Mouse (Mus musculus) intestine, embryonic 16.5 days (tissue): ENCODE results near the gene Gm43064. TPM values are rescaled to one million over a fixed set of nuclear protein-coding genes. Genes with fewer than 3 reads are reported as not detected.

Source experiments
- ATAC-seq: fragments of 200-750 bp; cut with Nextera tagmentation; 2 replicates; pipeline ENCODE4 v1.8.0; 2017; ENCODE audit warnings: moderate TSS enrichment, moderate library complexity
- H3K27ac ChIP-seq: fragments of 300-500 bp; sonication (generic); 2 replicates; pipeline ENCODE4 v1.5.1; 2014; ENCODE audit warnings: mild to moderate bottlenecking, low read length
- H3K27me3 ChIP-seq: fragments of 300-500 bp; sonication (generic); replicated peaks from 2 replicates; pipeline ENCODE4 v1.6.1; 2014; ENCODE audit warnings: low read length, control low read depth, mixed read lengths; ENCODE audit not compliant: control insufficient read depth, insufficient read depth
- H3K36me3 ChIP-seq: fragments of 300-500 bp; sonication (generic); 2 replicates; pipeline ENCODE4 v1.6.1; 2014; ENCODE audit warnings: low read length, control low read depth; ENCODE audit not compliant: control insufficient read depth, insufficient read depth
- H3K4me1 ChIP-seq: fragments of 300-500 bp; sonication (generic); 2 replicates; pipeline ENCODE4 v1.6.1; 2014; ENCODE audit warnings: low read length, control low read depth, mixed read lengths; ENCODE audit not compliant: control insufficient read depth, insufficient read depth
- H3K4me2 ChIP-seq: fragments of 300-500 bp; sonication (generic); 2 replicates; pipeline ENCODE4 v1.6.1; 2014; ENCODE audit warnings: low read depth, low read length, control low read depth
- H3K4me3 ChIP-seq: fragments of 300-500 bp; sonication (generic); 2 replicates; pipeline ENCODE4 v1.5.1; 2014; ENCODE audit warnings: mild to moderate bottlenecking, low read length
- H3K9ac ChIP-seq: fragments of 300-500 bp; sonication (generic); 2 replicates; pipeline ENCODE4 v1.6.1; 2014; ENCODE audit warnings: low read depth, low read length
- H3K9me3 ChIP-seq: fragments of 300-500 bp; sonication (generic); 2 replicates; pipeline ENCODE4 v1.6.1; 2016; ENCODE audit warnings: low read length, control low read depth; ENCODE audit not compliant: control insufficient read depth
- WGBS: fragments of 180-500 bp; shearing (Covaris S2); extraction: QIAGEN DNeasy Blood & Tissue Kit; methylation state at CpG from one replicate; pipeline ENCODE4 v1.1.7; 2014; 5-methylcytosine and 5-hydroxymethylcytosine counted together
- polyA plus RNA-seq: library from polyadenylated mRNA; unstranded; fragments of >200 nt; fragmentation: Nextera tagmentation; extraction: Ambion mirVana; gene quantifications from 2 replicates; pipeline ENCODE4 v1.2.1, GENCODE M21; 2015

Gm43064 gene
- polyA plus RNA-seq, 1 experiment from 2014 or later: 0.45 TPM

GRCm38 (mm10) chr3:103792566-103792965 is 16.8 kb upstream of the Gm43064 start:
- ATAC-seq: no peak

GRCm38 (mm10) chr3:103796389-103796788 is 13.0 kb upstream of the Gm43064 start:
- Histone ChIP-seq H3K4me2 (no peak overlapping the region), H3K4me1 (no peaks in the 10 kb centered on the region), H3K4me3 (no peak overlapping the region), H3K27me3 (no peaks in the 10 kb centered on the region; the same call in 1 of the 2 replicates), H3K27ac (no peak overlapping the region), H3K9ac (no peak overlapping the region), H3K9me3 (no peaks in the 10 kb centered on the region), H3K36me3 (no peaks in the 10 kb centered on the region)
- 60% methylated on average over 2 of the region's 2 CpGs for WGBS
- no peak for ATAC-seq

More at GRCm38 (mm10) chr3:103792566-103792965, 16.8 kb upstream of the Gm43064 start:
- Histone ChIP-seq H3K9ac (no peak overlapping the region), H3K27me3 (no peaks in the 10 kb centered on the region; the same call in 1 of the 2 replicates), H3K4me3 (no peak overlapping the region), H3K9me3 (no peaks in the 10 kb centered on the region), H3K36me3 (no peaks in the 10 kb centered on the region), H3K4me2 (no peak overlapping the region), H3K4me1 (peaks cover 5% of the 10 kb centered on the region; the same call in 1 of the 2 replicates), H3K27ac (no peak overlapping the region)
- 80% methylated on average over 1 of the region's 1 CpGs for WGBS

- Histone ChIP-seq H3K9me3 (no peaks in the 10 kb centered on the region), H3K4me1 (peaks cover 2% of the 10 kb centered on the region; the same call in 1 of the 2 replicates), H3K27me3 (no peaks in the 10 kb centered on the region; the same call in 1 of the 2 replicates), H3K9ac (no peak overlapping the region), H3K36me3 (peaks cover 2% of the 10 kb centered on the region; the same call in 1 of the 2 replicates), H3K4me3 (no peak overlapping the region), H3K27ac (no peak overlapping the region), H3K4me2 (no peak overlapping the region)
- 62% methylated on average over 2 of the region's 2 CpGs for WGBS
- no peak for ATAC-seq
These were observed 9.9 kb upstream of the Gm43064 start for GRCm38 (mm10) chr3:103799507-103799906.

- Histone ChIP-seq H3K4me1 (peaks cover 2% of the 10 kb centered on the region; the same call in 1 of the 2 replicates), H3K9ac (no peak overlapping the region), H3K36me3 (peaks cover 6% of the 10 kb centered on the region; the same call in 1 of the 2 replicates), H3K4me2 (no peak overlapping the region), H3K27ac (peak overlapping the region; percentile 47), H3K27me3 (no peaks in the 10 kb centered on the region), H3K9me3 (no peaks in the 10 kb centered on the region), H3K4me3 (no peak overlapping the region)
- WGBS: 57% methylated on average over 10 of the region's 10 CpGs
- peak; percentile 97 for ATAC-seq
These were observed 7.5 kb upstream of the Gm43064 start for GRCm38 (mm10) chr3:103801631-103802531.

- H3K36me3 ChIP-seq: peaks cover 6% of the 10 kb centered on the region; the same call in 1 of the 2 replicates
- WGBS: 86% methylated on average over 8 of the region's 8 CpGs
- H3K27me3 ChIP-seq: no peaks in the 10 kb centered on the region
- no peak overlapping the region for H3K4me3 ChIP-seq
- no peak overlapping the region for H3K4me2 ChIP-seq
- peaks cover 3% of the 10 kb centered on the region for H3K4me1 ChIP-seq
- H3K27ac ChIP-seq: peak overlapping the region; percentile 38; the same call in 1 of the 2 replicates
- no peak overlapping the region for H3K9ac ChIP-seq
- no peaks in the 10 kb centered on the region for H3K9me3 ChIP-seq
- no peak for ATAC-seq
These were observed 6.5 kb upstream of the Gm43064 start for GRCm38 (mm10) chr3:103802861-103803260.

GRCm38 (mm10) chr3:103805671-103806070 is 3.7 kb upstream of the Gm43064 start:
- Histone ChIP-seq H3K27me3 (no peaks in the 10 kb centered on the region), H3K4me2 (no peak overlapping the region), H3K9me3 (no peaks in the 10 kb centered on the region), H3K9ac (no peak overlapping the region), H3K36me3 (peaks cover 6% of the 10 kb centered on the region; the same call in 1 of the 2 replicates), H3K4me3 (no peak overlapping the region), H3K4me1 (peaks cover 10% of the 10 kb centered on the region), H3K27ac (no peak overlapping the region)
- 93% methylated on average over 1 of the region's 1 CpGs for WGBS
- no peak for ATAC-seq

- 2% methylated on average over 14 of the region's 14 CpGs for WGBS
- peak; percentile 56 for ATAC-seq
These were observed 402 bp downstream of the Gm43064 start for GRCm38 (mm10) chr3:103809799-103810150.

GRCm38 (mm10) chr3:103810967-103811366 is 1.6 kb downstream of the Gm43064 start:
- H3K27me3 ChIP-seq: no peaks in the 10 kb centered on the region
- peaks cover 7% of the 10 kb centered on the region; the same call in 1 of the 2 replicates for H3K4me1 ChIP-seq
- 89% methylated on average over 6 of the region's 6 CpGs for WGBS
- no peak overlapping the region for H3K4me3 ChIP-seq
- no peak overlapping the region for H3K4me2 ChIP-seq
- no peak overlapping the region for H3K9ac ChIP-seq
- ATAC-seq: no peak
- 0 out of 2 replicates have a peak, but pooled peaks cover 3% of the 10 kb centered on the region for H3K36me3 ChIP-seq
- H3K9me3 ChIP-seq: no peaks in the 10 kb centered on the region
- H3K27ac ChIP-seq: no peak overlapping the region

More at GRCm38 (mm10) chr3:103809799-103810150, 402 bp downstream of the Gm43064 start:
- Histone ChIP-seq H3K36me3 (0 out of 2 replicates have a peak, but pooled peaks cover 3% of the 10 kb centered on the region), H3K9ac (peak overlapping the region; percentile 86), H3K4me2 (peak overlapping the region; percentile 88), H3K4me1 (peaks cover 7% of the 10 kb centered on the region; the same call in 1 of the 2 replicates), H3K9me3 (no peaks in the 10 kb centered on the region), H3K27ac (peak overlapping the region; percentile 96), H3K4me3 (peak overlapping the region; percentile 85), H3K27me3 (no peaks in the 10 kb centered on the region)

- Histone ChIP-seq H3K9me3 (no peaks in the 10 kb centered on the region), H3K4me2 (no peak overlapping the region), H3K4me3 (no peak overlapping the region), H3K9ac (no peak overlapping the region), H3K27ac (no peak overlapping the region), H3K27me3 (no peaks in the 10 kb centered on the region), H3K4me1 (no peaks in the 10 kb centered on the region; the same call in 1 of the 2 replicates), H3K36me3 (no peaks in the 10 kb centered on the region)
- ATAC-seq: no peak
These were observed 18.2 kb downstream of the Gm43064 start for GRCm38 (mm10) chr3:103827548-103827947.
